Mouse (Mus musculus) liver, embryonic 12.5 days (tissue): ENCODE measurements at regions not wholly inside any gene's neighbourhood (a gene's known extent, or its start where the extent isn't known, plus 50 kb on each side); places are given as distances from the start of the nearest gene placed in this dataset.

Experiments
- ATAC-seq: fragments of 200-750 bp; cut with Nextera tagmentation; 2 replicates; pipeline ENCODE4 v1.8.0; 2017; ENCODE audit warnings: moderate number of reproducible peaks, mild to moderate bottlenecking, moderate library complexity
- H3K27ac ChIP-seq: fragments of 300-500 bp; sonication (generic); 2 replicates; pipeline ENCODE4 v1.5.1; 2016; ENCODE audit warnings: mild to moderate bottlenecking
- H3K27me3 ChIP-seq: fragments of 300-500 bp; sonication (generic); replicated peaks from 2 replicates; pipeline ENCODE4 v1.6.1; 2016; ENCODE audit warnings: mild to moderate bottlenecking, moderate library complexity
- H3K36me3 ChIP-seq: fragments of 300-500 bp; sonication (generic); 2 replicates; pipeline ENCODE4 v1.6.1; 2016; ENCODE audit warnings: mild to moderate bottlenecking, moderate library complexity
- H3K4me1 ChIP-seq: fragments of 300-500 bp; sonication (generic); 2 replicates; pipeline ENCODE4 v1.6.1; 2016
- H3K4me2 ChIP-seq: fragments of 300-500 bp; sonication (generic); 2 replicates; pipeline ENCODE4 v1.6.1; 2016; ENCODE audit warnings: mild to moderate bottlenecking, moderate library complexity
- H3K4me3 ChIP-seq: fragments of 300-500 bp; sonication (generic); 2 replicates; pipeline ENCODE4 v1.5.1; 2016; ENCODE audit warnings: mild to moderate bottlenecking, moderate library complexity
- H3K9ac ChIP-seq: fragments of 300-500 bp; sonication (generic); 2 replicates; pipeline ENCODE4 v1.6.1; 2016; ENCODE audit warnings: mild to moderate bottlenecking, moderate library complexity
- H3K9me3 ChIP-seq: fragments of 300-500 bp; sonication (generic); replicated peaks from 2 replicates; pipeline ENCODE4 v1.6.1; 2016; ENCODE audit warnings: mild to moderate bottlenecking, moderate library complexity
- WGBS: fragments of 180-500 bp; shearing (Covaris S2); methylation state at CpG from one replicate; pipeline ENCODE4 v1.1.7; 2016; ENCODE audit not compliant: insufficient replicate concordance; 5-methylcytosine and 5-hydroxymethylcytosine counted together

DNA sequence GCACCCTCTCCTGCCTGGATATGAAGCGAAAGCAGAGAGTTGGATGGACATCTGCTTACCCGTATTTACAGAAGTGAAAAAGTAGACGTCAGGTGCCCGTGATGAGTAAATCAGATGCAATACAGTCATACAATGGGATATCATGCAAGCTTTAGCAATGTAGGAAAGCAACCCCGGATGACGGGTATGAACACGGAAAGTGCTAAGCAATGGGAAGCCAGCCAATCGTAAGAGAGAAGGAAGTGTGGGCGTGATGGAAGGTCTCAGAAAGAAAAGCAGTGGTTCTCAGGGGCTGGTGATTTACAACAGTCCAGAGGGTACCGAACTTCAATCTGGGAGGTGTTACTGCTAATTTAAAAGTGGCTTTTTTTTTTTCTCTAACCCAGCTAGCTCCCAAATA is 89.9 kb upstream of the Arid2 start:
- Histone ChIP-seq H3K4me2 (no peak overlapping the region), H3K4me3 (no peak overlapping the region), H3K9ac (no peak overlapping the region), H3K36me3 (no peaks in the 10 kb centered on the region), H3K27ac (no peak overlapping the region), H3K4me1 (no peaks in the 10 kb centered on the region), H3K9me3 (no peaks in the 10 kb centered on the region), H3K27me3 (no peaks in the 10 kb centered on the region)
- WGBS, result 69% methylated on average over 10 of the region's 10 CpGs
- ATAC-seq, result no peak

DNA sequence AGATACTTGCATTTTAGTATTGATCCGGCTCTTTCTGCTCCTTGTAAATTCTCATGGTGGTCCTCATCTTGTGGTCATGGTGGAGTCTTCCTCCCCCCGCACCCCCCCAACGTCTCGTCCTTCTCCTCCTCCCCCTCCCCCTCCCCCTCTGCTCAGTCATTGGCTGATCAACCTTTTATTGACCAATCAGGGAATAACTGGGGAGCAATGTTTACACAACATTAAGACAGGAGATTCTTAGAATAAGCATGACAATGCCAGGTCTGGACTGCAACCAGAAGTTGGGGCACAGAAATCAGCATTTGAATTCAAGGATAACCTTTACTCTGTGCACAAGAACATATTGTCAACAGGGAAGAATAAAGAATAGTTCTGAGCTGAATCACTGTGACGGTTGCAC is 89.4 kb upstream of the Arid2 start:
- 45% methylated on average over 5 of the region's 5 CpGs for WGBS

GRCm38 (mm10) chr15:96201273-96201672 is 86.0 kb upstream of the Arid2 start:
- no peak overlapping the region for H3K27ac ChIP-seq
- H3K9me3 ChIP-seq, result no peaks in the 10 kb centered on the region
- no peak overlapping the region for H3K4me3 ChIP-seq

More for the DNA sequence above, 89.4 kb upstream of the Arid2 start:
- no peaks in the 10 kb centered on the region for H3K4me1 ChIP-seq
- H3K27me3 ChIP-seq, result no peaks in the 10 kb centered on the region
- H3K27ac ChIP-seq, result no peak overlapping the region
- no peak overlapping the region for H3K4me2 ChIP-seq
- H3K9ac ChIP-seq, result no peak overlapping the region
- H3K9me3 ChIP-seq, result no peaks in the 10 kb centered on the region
- no peak overlapping the region for H3K4me3 ChIP-seq
- ATAC-seq, result no peak
- H3K36me3 ChIP-seq, result no peaks in the 10 kb centered on the region

GRCm38 (mm10) chr15:96201701-96202460 is 85.4 kb upstream of the Arid2 start:
- Histone ChIP-seq H3K9me3 (no peaks in the 10 kb centered on the region), H3K4me2 (no peak overlapping the region), H3K27me3 (no peaks in the 10 kb centered on the region), H3K9ac (no peak overlapping the region), H3K36me3 (no peaks in the 10 kb centered on the region), H3K27ac (no peak overlapping the region), H3K4me3 (no peak overlapping the region), H3K4me1 (no peaks in the 10 kb centered on the region)
- no peak for ATAC-seq
- 69% methylated on average over 10 of the region's 10 CpGs for WGBS

More at GRCm38 (mm10) chr15:96201273-96201672, 86.0 kb upstream of the Arid2 start:
- 53% methylated on average over 3 of the region's 3 CpGs for WGBS
- no peak overlapping the region for H3K9ac ChIP-seq
- no peaks in the 10 kb centered on the region for H3K4me1 ChIP-seq
- no peak overlapping the region for H3K4me2 ChIP-seq
- H3K27me3 ChIP-seq, result no peaks in the 10 kb centered on the region
- no peaks in the 10 kb centered on the region for H3K36me3 ChIP-seq
- ATAC-seq, result no peak

GRCm38 (mm10) chr15:96204187-96204586 is 83.1 kb upstream of the Arid2 start:
- no peak for ATAC-seq
- Histone ChIP-seq H3K27ac (no peak overlapping the region), H3K27me3 (no peaks in the 10 kb centered on the region), H3K36me3 (no peaks in the 10 kb centered on the region), H3K9ac (no peak overlapping the region), H3K4me3 (no peak overlapping the region), H3K4me2 (no peak overlapping the region), H3K4me1 (no peaks in the 10 kb centered on the region), H3K9me3 (no peaks in the 10 kb centered on the region)
- WGBS, result 81% methylated on average over 5 of the region's 5 CpGs

DNA sequence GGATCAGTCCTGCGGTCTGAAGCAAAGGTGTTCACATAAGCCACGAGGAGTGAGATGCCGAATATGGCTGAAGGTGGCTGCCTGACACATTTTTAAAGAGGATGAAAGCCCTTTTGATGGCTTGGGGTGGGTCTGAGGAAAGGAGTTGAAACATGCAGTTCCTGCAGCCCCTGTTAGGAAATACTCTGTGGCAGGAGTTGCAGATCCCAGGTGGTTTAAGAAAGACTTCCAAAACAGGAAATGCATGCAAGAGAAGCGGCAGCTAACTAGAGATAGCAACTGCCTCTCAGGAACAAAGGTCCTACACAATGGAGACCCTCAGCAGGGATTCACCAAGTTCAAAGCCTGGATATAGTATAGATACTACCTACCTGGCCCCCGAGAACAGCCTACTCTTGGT is 82.7 kb upstream of the Arid2 start:
- Histone ChIP-seq H3K9me3 (no peaks in the 10 kb centered on the region), H3K27ac (no peak overlapping the region)
- 52% methylated on average over 5 of the region's 5 CpGs for WGBS

DNA sequence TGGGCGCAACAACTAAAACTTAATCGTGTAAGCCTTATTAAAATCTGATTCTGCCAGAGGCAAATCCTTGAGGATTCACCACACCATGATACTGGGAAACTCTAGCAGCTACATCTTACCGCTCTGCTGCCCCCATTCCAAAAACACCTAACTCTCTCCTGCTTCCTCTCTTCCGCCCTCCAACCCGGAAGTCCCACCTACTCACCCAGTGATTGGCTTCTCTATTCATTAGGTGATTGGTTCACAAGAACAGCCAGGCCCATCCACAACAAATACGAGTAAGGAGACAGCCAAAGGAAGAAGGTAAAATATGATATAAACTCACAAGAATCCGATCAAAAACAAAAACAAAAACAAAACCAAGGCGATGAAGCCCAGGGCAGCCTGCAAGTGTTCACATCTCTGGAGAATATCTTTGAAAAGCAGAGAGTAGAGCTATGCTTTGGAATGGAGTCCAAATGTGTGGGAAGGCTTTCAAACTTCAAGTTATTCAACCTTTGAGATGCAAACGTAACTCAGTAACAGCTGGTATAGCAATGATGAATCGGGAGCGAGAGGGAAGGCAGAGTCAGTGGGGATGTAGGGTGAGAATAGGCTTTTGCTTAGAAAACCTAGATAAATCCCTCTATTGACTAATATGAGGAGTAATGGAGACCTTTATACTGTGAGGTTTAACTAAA is 76.5 kb upstream of the Arid2 start:
- no peak overlapping the region for H3K9ac ChIP-seq
- 66% methylated on average over 11 of the region's 11 CpGs for WGBS
- H3K36me3 ChIP-seq, result no peaks in the 10 kb centered on the region
- no peak for ATAC-seq
- H3K4me3 ChIP-seq, result no peak overlapping the region
- H3K27ac ChIP-seq, result no peak overlapping the region
- H3K9me3 ChIP-seq, result no peaks in the 10 kb centered on the region
- no peaks in the 10 kb centered on the region for H3K27me3 ChIP-seq
- H3K4me1 ChIP-seq, result no peaks in the 10 kb centered on the region
- no peak overlapping the region for H3K4me2 ChIP-seq

More for the DNA sequence above, 82.7 kb upstream of the Arid2 start:
- no peaks in the 10 kb centered on the region for H3K36me3 ChIP-seq
- no peak for ATAC-seq
- no peaks in the 10 kb centered on the region for H3K27me3 ChIP-seq
- no peaks in the 10 kb centered on the region for H3K4me1 ChIP-seq
- no peak overlapping the region for H3K9ac ChIP-seq
- no peak overlapping the region for H3K4me3 ChIP-seq
- H3K4me2 ChIP-seq, result no peak overlapping the region

DNA sequence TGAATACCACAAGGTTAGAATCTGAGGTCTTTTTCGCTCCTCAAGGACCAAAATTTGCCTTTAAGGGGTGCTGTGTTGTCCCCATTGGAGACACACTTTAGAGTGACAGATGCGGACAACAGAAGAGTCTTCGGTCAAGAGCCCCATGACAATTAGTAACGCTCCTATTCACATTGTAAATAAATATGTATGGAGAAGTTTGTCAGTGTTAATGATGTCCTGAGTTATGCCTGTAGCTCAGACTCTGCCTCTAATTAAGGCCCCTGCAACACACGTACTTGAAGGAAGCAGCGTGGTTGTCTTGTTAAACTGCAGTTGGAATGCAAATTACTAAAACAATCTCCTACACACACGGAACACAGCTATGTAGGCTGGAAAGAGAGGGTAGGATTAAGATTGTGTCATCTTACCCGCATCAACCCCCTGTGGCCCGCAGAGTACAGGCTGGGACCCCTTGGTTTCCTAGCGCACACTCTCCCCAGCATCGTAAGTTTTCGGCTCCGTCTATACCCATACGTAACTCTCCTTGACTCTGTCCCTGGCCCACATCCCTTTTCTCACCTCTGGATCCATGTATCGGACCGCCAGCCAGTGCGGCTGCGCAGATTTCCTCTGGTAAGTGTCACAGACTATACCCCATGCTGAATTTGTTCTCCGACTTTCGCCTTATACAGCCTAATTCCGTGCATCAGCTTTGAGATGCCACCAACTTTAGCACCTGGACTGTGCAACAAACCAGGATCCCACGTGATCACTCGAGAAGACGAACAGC is 73.6 kb upstream of the Arid2 start:
- Histone ChIP-seq H3K9ac (no peak overlapping the region), H3K27ac (no peak overlapping the region), H3K36me3 (no peaks in the 10 kb centered on the region), H3K9me3 (no peaks in the 10 kb centered on the region), H3K4me1 (no peaks in the 10 kb centered on the region), H3K4me3 (no peak overlapping the region), H3K4me2 (no peak overlapping the region), H3K27me3 (no peaks in the 10 kb centered on the region)
- ATAC-seq, result no peak
- WGBS, result 72% methylated on average over 24 of the region's 24 CpGs

GRCm38 (mm10) chr15:96217896-96218295 is 69.4 kb upstream of the Arid2 start:
- 80% methylated on average over 15 of the region's 15 CpGs for WGBS
- H3K4me1 ChIP-seq, result no peaks in the 10 kb centered on the region
- H3K4me2 ChIP-seq, result no peak overlapping the region
- H3K9me3 ChIP-seq, result no peaks in the 10 kb centered on the region
- no peaks in the 10 kb centered on the region for H3K27me3 ChIP-seq
- H3K4me3 ChIP-seq, result no peak overlapping the region
- no peak for ATAC-seq
- H3K9ac ChIP-seq, result no peak overlapping the region
- H3K27ac ChIP-seq, result no peak overlapping the region
- H3K36me3 ChIP-seq, result no peaks in the 10 kb centered on the region

DNA sequence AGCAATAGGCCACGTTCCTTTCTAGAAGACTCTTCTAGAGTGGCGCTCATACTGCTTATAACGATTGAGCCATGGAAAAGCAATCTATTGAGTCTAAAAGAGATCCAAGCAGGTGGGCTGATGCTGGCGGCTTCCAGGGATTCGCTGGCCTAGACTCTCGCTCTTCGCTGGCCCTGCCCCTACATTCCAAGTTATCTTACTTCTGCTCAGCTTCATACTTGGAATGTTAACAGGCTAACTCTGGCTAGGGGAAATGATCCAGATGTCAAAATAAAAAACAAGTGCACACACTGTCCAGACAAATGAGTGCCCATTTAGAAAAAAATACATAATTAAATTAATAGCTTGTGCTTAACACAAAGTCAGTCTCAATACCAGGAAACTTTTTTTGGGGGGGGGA is 67.6 kb upstream of the Arid2 start:
- Histone ChIP-seq H3K4me1 (no peaks in the 10 kb centered on the region), H3K4me3 (no peak overlapping the region), H3K9me3 (no peaks in the 10 kb centered on the region), H3K4me2 (no peak overlapping the region), H3K9ac (no peak overlapping the region), H3K36me3 (no peaks in the 10 kb centered on the region), H3K27ac (no peak overlapping the region), H3K27me3 (no peaks in the 10 kb centered on the region)
- 83% methylated on average over 7 of the region's 7 CpGs for WGBS
- ATAC-seq, result no peak

DNA sequence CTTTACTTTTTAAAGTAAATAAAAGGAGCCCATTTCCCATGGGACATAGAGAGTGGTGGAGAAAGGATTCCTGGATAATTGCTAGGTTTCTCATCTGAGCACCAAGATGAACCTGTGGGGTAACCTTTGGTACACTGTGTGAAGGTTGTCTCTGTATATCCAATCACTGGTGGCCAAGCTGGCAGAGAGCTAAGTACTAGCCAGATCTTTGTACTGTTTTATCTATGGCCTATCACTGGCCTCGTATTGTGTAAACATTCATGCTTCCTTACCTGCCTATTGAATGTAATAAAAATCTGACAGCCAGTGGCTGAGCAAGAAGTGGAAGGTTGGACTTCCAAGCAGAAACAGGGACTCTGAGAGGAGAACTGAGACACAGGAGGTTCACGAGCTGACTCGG is 55.3 kb upstream of the Arid2 start:
- Histone ChIP-seq H3K9ac (no peak overlapping the region), H3K27me3 (peaks cover 5% of the 10 kb centered on the region; the same call in 1 of the 2 replicates), H3K9me3 (no peaks in the 10 kb centered on the region), H3K4me3 (no peak overlapping the region), H3K4me2 (no peak overlapping the region), H3K36me3 (no peaks in the 10 kb centered on the region), H3K4me1 (0 out of 2 replicates have a peak, but pooled peaks cover under 1% of the 10 kb centered on the region), H3K27ac (no peak overlapping the region)
- 52% methylated on average over 3 of the region's 3 CpGs for WGBS
- no peak for ATAC-seq

- no peaks in the 10 kb centered on the region for H3K9me3 ChIP-seq
- no peak overlapping the region for H3K4me3 ChIP-seq
- no peak overlapping the region for H3K27ac ChIP-seq
- ATAC-seq, result no peak
- no peaks in the 10 kb centered on the region for H3K36me3 ChIP-seq
- no peak overlapping the region for H3K4me2 ChIP-seq
- H3K4me1 ChIP-seq, result peaks cover 11% of the 10 kb centered on the region
- H3K9ac ChIP-seq, result no peak overlapping the region
- peaks cover 5% of the 10 kb centered on the region; the same call in 1 of the 2 replicates for H3K27me3 ChIP-seq
Measured at GRCm38 (mm10) chr15:96233113-96233512, 54.2 kb upstream of the Arid2 start.
